Mouse (Mus musculus) stomach, postnatal 0 days (tissue): ENCODE results near the gene Palld.

Experiments used
- CTCF ChIP-seq: IDR thresholded peaks from 2 replicates; pipeline ENCODE4 v1.5.1; 2016; ENCODE audit warnings: antibody characterized with exemption, low read depth, mild to moderate bottlenecking, moderate library complexity
- EP300 ChIP-seq: optimal IDR thresholded peaks from 2 replicates; pipeline ENCODE3; 2016; ENCODE audit warnings: antibody characterized with exemption

DNA sequence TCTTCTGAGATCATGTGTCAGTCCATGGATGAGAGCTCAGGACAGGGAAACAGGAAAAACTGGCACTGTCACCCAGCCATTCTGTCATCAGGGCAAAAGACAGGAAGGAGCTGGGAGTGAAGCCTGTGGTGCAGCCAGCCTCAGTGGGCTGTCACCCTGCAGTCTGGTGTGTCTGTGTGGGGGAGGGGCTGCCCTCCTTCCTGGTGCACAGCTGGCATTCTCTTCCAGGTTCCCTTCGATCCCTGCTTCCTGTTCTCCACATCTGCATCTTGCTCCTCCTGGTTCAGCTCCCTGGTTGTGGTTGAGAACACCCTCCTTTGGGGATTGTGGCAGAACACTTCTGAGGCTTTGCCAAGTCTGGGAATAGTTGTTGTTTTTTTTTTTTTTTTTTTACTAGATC, 207.1 kb downstream of the Palld start:
- no peak for TF ChIP-seq CTCF
- TF ChIP-seq EP300: no peak
